Mouse (Mus musculus): ENCODE measurements around the gene Gm10800. TPM values are rescaled to one million over a fixed set of nuclear protein-coding genes. Genes with fewer than 3 reads are reported as not detected.
"Not testable (repeated sequence)": the region's sequence is repeated elsewhere in the genome, so short reads cannot be mapped to it uniquely, and the experiment has no call there.

The Gm10800 gene
- 2.6 and 8.7 TPM in 2 replicates for total RNA-seq (2012; rRNA removed)
- total RNA-seq (2014; rRNA removed), result 0.45 TPM in 1 of 2 replicates, not detected in the other
- 2.3 and 4.9 TPM in 2 replicates for polyA plus RNA-seq (2012; ENCODE audit: insufficient read length, low read depth)

DNA sequence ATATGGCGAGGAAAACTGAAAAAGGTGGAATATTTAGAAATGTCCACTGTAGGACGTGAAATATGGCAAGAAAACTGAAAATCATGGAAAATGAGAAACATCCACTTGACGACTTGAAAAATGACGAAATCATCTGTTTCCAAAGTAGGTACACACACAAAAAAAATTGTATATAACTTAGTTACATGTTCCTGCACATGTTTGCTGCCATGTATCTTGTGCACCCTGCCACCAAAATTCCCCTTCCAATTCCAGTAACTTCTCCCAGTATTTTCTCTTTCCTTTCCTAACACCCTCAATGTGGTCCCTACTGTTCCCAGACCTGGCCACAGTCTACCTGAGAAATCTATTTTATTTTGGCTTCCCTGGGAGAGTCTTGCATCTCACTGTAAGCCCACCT is at the start of gene Gm10800:
Gene Gm10800 (minus strand): TSS at position 101 of the 400 bp plus-strand sequence.
- H3K9ac ChIP-seq (ENCODE audit: insufficient read depth, low read depth); H3K4me1 ChIP-seq (ENCODE audit: control insufficient read depth in 1 of 2, insufficient read depth in 2 of 2); dilution Hi-C loops (cut with MboI; ENCODE audit: extremely low pct_ligation_motif_present, extremely low pct_unique_long_range_greater_than_20kb, low sequenced_read_pairs); in situ Hi-C loops (cut with MboI; ENCODE audit: low pct_ligation_motif_present, low pct_unique_long_range_greater_than_20kb, low sequenced_read_pairs); H3K4me2 ChIP-seq (ENCODE audit: insufficient read depth, low read depth, poor library complexity, severe bottlenecking); DNase-seq (ENCODE audit: extremely low read depth); H3K9me3 ChIP-seq (replicated peaks; ENCODE audit: low read length); H3K79me2 ChIP-seq (replicated peaks; ENCODE audit: control insufficient read depth, extremely low read depth, insufficient read depth, poor library complexity, severe bottlenecking); H3K36me3 ChIP-seq (replicated peaks in 1 of 2; ENCODE audit: control insufficient read depth in 1 of 2, insufficient read depth in 1 of 2, low read length in 1 of 2); H3K27ac ChIP-seq (ENCODE audit: insufficient read depth, low read depth); H3K4me3 ChIP-seq (replicated peaks in 1 of 3; ENCODE audit: low read depth in 2 of 3, low read length in 2 of 3, poor library complexity in 1 of 3); H3K27me3 ChIP-seq (replicated peaks): not testable (repeated sequence)

DNA sequence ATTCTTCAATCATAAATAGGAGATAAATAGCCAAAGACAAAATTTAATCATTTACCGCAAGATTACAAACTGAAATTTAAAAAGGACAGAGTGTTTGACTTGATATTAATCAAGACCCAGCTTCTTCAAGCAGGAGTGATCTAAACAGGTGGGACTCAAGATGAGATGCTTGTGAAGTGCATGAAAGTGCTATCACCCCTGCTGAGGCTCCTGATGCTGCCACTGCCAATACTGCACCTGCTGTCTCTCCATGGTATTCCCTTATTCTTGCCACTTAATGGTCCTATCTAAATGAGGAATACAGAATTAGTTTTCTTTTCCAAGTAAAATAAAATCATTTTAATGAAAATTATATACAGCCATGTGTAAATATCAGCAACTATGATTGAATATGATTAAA is 30.4 kb upstream of the Gm10800 start:
- no peak overlapping the region for H3K27ac ChIP-seq (ENCODE audit: insufficient read depth, low read depth)
- dilution Hi-C loops (cut with MboI; ENCODE audit: extremely low pct_ligation_motif_present, extremely low pct_unique_long_range_greater_than_20kb, low sequenced_read_pairs) (no loop called here), in situ Hi-C loops (cut with MboI; ENCODE audit: low pct_ligation_motif_present, low pct_unique_long_range_greater_than_20kb, low sequenced_read_pairs) (no loop called here)
- no peak overlapping the region for H3K9ac ChIP-seq (ENCODE audit: insufficient read depth, low read depth)
- no peaks in the 10 kb centered on the region for H3K36me3 ChIP-seq (replicated peaks in 1 of 2; ENCODE audit: control insufficient read depth in 1 of 2, insufficient read depth in 1 of 2, low read length in 1 of 2)
- H3K4me2 ChIP-seq (ENCODE audit: insufficient read depth, low read depth, poor library complexity, severe bottlenecking), result no peak overlapping the region
- peaks cover 7% of the 10 kb centered on the region for H3K9me3 ChIP-seq (replicated peaks; ENCODE audit: low read length)
- H3K4me3 ChIP-seq (replicated peaks in 1 of 3; ENCODE audit: low read depth in 2 of 3, low read length in 2 of 3, poor library complexity in 1 of 3), result no peak overlapping the region
- no peak for TF ChIP-seq MAX (IDR thresholded peaks at IDR 0.05; ENCODE audit: low read length)
- TF ChIP-seq SIN3A (IDR thresholded peaks at IDR 0.05; ENCODE audit: low read length), result no peak
- no peak for TF ChIP-seq USF2 (conservative IDR thresholded peaks at IDR 0.05; ENCODE audit: low read depth, low read length)
- TF ChIP-seq MAZ (IDR thresholded peaks at IDR 0.05; ENCODE audit: low read depth, low read length), result no peak
- no peak for TF ChIP-seq ETS1 (conservative IDR thresholded peaks at IDR 0.05; ENCODE audit: low read depth, low read length)
- no peak for TF ChIP-seq UBTF (IDR thresholded peaks at IDR 0.05; ENCODE audit: low read depth, low read length)
- TF ChIP-seq MYC (IDR thresholded peaks at IDR 0.05; ENCODE audit: low read depth, low read length), result no peak
- TF ChIP-seq NRF1 (IDR thresholded peaks at IDR 0.05; ENCODE audit: low read depth, low read length), result no peak
- no peak for TF ChIP-seq ZMIZ1 (IDR thresholded peaks at IDR 0.05; ENCODE audit: low read depth, low read length)
- TF ChIP-seq ZNF384 (IDR thresholded peaks at IDR 0.05; ENCODE audit: low read depth, low read length), result no peak
- TF ChIP-seq CHD1 (IDR thresholded peaks at IDR 0.05; ENCODE audit: low read depth, low read length), result no peak
- no peak for TF ChIP-seq PAX5 (IDR thresholded peaks at IDR 0.05; ENCODE audit: low read length)
- TF ChIP-seq JUND (conservative IDR thresholded peaks at IDR 0.05; ENCODE audit: low read depth, low read length), result no peak
- no peak for TF ChIP-seq GABPA (IDR thresholded peaks at IDR 0.05; ENCODE audit: insufficient replicate concordance, low read depth, low read length)
- TF ChIP-seq SMC3 (IDR thresholded peaks at IDR 0.05; ENCODE audit: low read depth, low read length), result no peak
- DNase-seq (ENCODE audit: extremely low read depth), result no peak
- no peaks in the 10 kb centered on the region for H3K79me2 ChIP-seq (replicated peaks; ENCODE audit: control insufficient read depth, extremely low read depth, insufficient read depth, poor library complexity, severe bottlenecking)
- no peaks in the 10 kb centered on the region for H3K4me1 ChIP-seq (ENCODE audit: control insufficient read depth in 1 of 2, insufficient read depth in 2 of 2)
- H3K27me3 ChIP-seq (replicated peaks), result no peaks in the 10 kb centered on the region

DNA sequence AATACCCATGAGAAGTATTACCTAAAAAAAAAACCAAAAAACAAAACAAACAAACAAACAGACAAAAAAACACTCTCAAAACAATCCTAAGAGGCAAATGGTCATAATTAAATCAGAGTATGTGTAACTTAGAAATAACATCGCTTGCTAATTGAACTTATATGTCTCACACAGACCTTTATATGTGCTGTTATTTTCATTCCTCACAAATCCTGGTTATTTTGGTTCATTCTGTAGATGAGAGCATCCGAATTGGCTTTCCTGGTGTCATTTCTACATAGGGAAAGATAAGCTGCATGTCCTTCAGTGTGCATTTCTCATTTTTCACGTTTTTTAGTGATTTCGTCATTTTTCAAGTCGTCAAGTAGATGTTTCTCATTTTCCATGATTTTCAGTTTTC is 5.2 kb downstream of the Gm10800 start, which contains the start of gene Gm10801:
Gene Gm10801 (plus strand): TSS at position 301 of the 400 bp plus-strand sequence.
- DNase-seq (ENCODE audit: extremely low read depth); in situ Hi-C loops (cut with MboI; ENCODE audit: low pct_ligation_motif_present, low pct_unique_long_range_greater_than_20kb, low sequenced_read_pairs); H3K4me2 ChIP-seq (ENCODE audit: insufficient read depth, low read depth, poor library complexity, severe bottlenecking); H3K4me3 ChIP-seq (replicated peaks in 1 of 3; ENCODE audit: low read depth in 2 of 3, low read length in 2 of 3, poor library complexity in 1 of 3); dilution Hi-C loops (cut with MboI; ENCODE audit: extremely low pct_ligation_motif_present, extremely low pct_unique_long_range_greater_than_20kb, low sequenced_read_pairs); H3K36me3 ChIP-seq (replicated peaks in 1 of 2; ENCODE audit: control insufficient read depth in 1 of 2, insufficient read depth in 1 of 2, low read length in 1 of 2); H3K9me3 ChIP-seq (replicated peaks; ENCODE audit: low read length); H3K79me2 ChIP-seq (replicated peaks; ENCODE audit: control insufficient read depth, extremely low read depth, insufficient read depth, poor library complexity, severe bottlenecking); H3K9ac ChIP-seq (ENCODE audit: insufficient read depth, low read depth); H3K4me1 ChIP-seq (ENCODE audit: control insufficient read depth in 1 of 2, insufficient read depth in 2 of 2); H3K27ac ChIP-seq (ENCODE audit: insufficient read depth, low read depth); H3K27me3 ChIP-seq (replicated peaks): not testable (repeated sequence)

Other genes starting within 250 kb of the Gm10800 start
- gene Gm10801, start 5.1 kb downstream of the Gm10800 start, total RNA-seq (2012; rRNA removed), result 3.3 and 7.3 TPM in 2 replicates
- gene Gm10801, start 5.1 kb downstream of the Gm10800 start, total RNA-seq (2014; rRNA removed), result 0.66 TPM in 1 of 2 replicates, not detected in the other
- gene Gm10801, start 5.1 kb downstream of the Gm10800 start, polyA plus RNA-seq (2012; ENCODE audit: insufficient read length, low read depth), result 0.80 TPM in 1 of 2 replicates, not detected in the other

Data from CH12.LX (cell line).